Mouse (Mus musculus): ENCODE measurements at regions not wholly inside any gene's neighbourhood (a gene's known extent, or its start where the extent isn't known, plus 50 kb on each side); places are given as distances from the start of the nearest gene placed in this dataset.

DNA sequence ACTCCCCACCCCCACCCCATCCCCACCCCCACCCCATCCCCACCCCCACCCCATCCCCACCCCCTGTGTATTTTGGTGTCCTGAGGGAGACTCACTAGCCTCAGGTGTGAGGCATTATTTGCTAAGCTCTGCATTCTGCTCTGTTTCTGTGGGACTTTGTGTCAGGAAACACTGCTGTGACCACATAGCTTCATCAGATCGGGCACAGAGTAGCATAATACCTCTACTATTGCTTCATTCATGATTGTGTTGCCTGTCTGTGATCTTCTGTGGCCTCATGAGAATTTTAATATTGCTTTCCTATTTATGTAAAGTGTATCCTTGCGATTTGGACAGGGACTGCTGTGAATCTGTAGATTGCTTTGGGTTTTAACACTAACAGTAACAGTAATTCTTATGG lies 56.6 kb upstream of the Ednrb start:
- 37% methylated on average over 2 of the region's 2 CpGs for WGBS

DNA sequence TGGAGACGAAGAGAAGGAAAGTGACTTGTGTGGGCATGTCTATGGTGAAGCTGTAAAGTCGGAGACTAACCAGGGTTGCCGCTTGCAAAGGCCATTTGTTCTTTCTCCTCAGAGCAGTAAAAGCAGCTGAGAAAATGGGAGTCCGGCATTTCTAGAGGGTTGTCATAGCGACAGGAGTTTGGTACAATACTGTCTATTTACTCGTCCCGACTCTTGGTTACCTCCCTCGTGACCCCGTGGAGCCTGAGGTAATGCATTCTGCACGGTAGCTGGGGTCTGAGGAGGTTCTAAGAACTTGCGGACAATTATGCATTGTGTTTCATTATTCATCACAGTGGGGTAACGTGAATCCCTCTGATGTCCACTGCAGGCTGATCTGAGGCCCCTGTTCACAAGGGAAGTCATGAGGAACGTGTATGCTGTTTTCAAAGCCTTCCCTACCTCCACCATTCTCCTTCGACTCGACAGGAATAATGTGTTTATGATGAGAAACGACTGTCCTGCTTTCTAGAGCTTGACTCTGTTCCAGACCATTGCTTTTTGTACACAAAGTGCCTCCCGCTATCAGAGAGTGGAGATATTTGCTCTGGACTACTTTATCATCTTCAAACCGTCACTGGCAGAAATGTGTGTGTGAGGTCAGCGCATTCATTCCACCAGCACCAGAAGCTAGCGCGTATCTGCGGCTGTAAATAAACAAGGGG lies 55.1 kb upstream of the Ednrb start:
- peaks cover 2% of the 10 kb centered on the region for H3K4me1 ChIP-seq (ENCODE audit: control insufficient read depth, insufficient read depth, low read length)
- WGBS = 44% methylated on average over 22 of the region's 22 CpGs
- TF ChIP-seq POLR2A (IDR thresholded peaks at IDR 0.05; ENCODE audit: borderline replicate concordance, control insufficient read depth, low read depth, low read length) (no peak), CTCF (IDR thresholded peaks at IDR 0.05; ENCODE audit: control insufficient read depth, insufficient read depth, low read length) (no peak)
- H3K27ac ChIP-seq (ENCODE audit: control insufficient read depth, insufficient read depth, low read depth, low read length, poor library complexity) = no peak overlapping the region
- H3K4me3 ChIP-seq (replicated peaks; ENCODE audit: control insufficient read depth, low read depth, low read length) = no peak overlapping the region

More for the DNA sequence above, 56.6 kb upstream of the Ednrb start:
- no peak overlapping the region for H3K4me3 ChIP-seq (replicated peaks; ENCODE audit: control insufficient read depth, low read depth, low read length)
- H3K4me1 ChIP-seq (ENCODE audit: control insufficient read depth, insufficient read depth, low read length) = peaks cover 2% of the 10 kb centered on the region
- TF ChIP-seq CTCF (IDR thresholded peaks at IDR 0.05; ENCODE audit: control insufficient read depth, insufficient read depth, low read length) (no peak), POLR2A (IDR thresholded peaks at IDR 0.05; ENCODE audit: borderline replicate concordance, control insufficient read depth, low read depth, low read length) (no peak)
- H3K27ac ChIP-seq (ENCODE audit: control insufficient read depth, insufficient read depth, low read depth, low read length, poor library complexity) = no peak overlapping the region

DNA sequence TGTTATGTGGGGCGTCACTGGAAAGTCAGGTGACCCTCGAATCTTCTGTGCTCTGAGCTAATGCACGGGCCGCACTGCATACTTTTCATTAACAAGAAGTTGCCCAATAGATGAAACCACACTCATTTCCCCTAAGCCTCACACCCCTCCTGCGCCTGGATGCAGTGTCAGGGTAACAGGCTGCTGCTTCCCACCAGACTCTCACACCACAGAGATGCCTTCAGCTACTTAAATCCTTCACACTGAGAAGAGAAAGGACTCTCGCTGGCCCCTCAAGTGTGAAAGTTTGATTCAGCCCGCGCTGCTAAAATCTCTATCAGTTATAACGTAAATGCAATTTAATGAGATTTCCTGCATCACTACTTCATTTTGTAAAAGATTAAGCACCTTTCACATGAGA lies 54.5 kb upstream of the Ednrb start:
- 4% methylated on average over 9 of the region's 9 CpGs for WGBS
- Histone ChIP-seq H3K4me3 (replicated peaks; ENCODE audit: control insufficient read depth, low read depth, low read length) (no peak overlapping the region), H3K4me1 (ENCODE audit: control insufficient read depth, insufficient read depth, low read length) (peaks cover 2% of the 10 kb centered on the region), H3K27ac (ENCODE audit: control insufficient read depth, insufficient read depth, low read depth, low read length, poor library complexity) (no peak overlapping the region)
- TF ChIP-seq CTCF (IDR thresholded peaks at IDR 0.05; ENCODE audit: control insufficient read depth, insufficient read depth, low read length) (no peak), POLR2A (IDR thresholded peaks at IDR 0.05; ENCODE audit: borderline replicate concordance, control insufficient read depth, low read depth, low read length) (no peak)

DNA sequence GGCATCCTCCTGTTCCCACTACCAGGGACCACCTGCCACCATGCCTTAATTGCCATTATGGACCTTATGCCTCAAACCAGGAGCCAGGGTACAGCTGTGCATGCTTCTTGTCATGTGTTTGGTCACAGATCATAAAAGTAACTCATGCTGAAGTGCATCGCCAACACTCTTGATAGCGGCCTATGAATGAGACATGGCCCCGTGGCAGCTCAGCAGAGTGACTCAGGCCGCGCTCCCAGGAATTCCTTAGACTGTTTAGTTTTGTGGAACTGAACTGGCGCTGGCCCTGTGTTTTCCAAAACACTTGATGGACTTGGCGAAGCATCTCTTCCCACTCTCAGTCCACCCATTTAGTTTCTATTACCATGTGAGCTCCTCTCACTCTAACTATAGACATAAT lies 51.1 kb upstream of the Ednrb start:
- 89% methylated on average over 7 of the region's 7 CpGs for WGBS
- TF ChIP-seq CTCF (IDR thresholded peaks at IDR 0.05; ENCODE audit: control insufficient read depth, insufficient read depth, low read length) (no peak), POLR2A (IDR thresholded peaks at IDR 0.05; ENCODE audit: borderline replicate concordance, control insufficient read depth, low read depth, low read length) (no peak)

More for the DNA sequence above, 51.1 kb upstream of the Ednrb start:
- no peak overlapping the region for H3K27ac ChIP-seq (ENCODE audit: control insufficient read depth, insufficient read depth, low read depth, low read length, poor library complexity)
- H3K4me1 ChIP-seq (ENCODE audit: control insufficient read depth, insufficient read depth, low read length) = peaks cover 2% of the 10 kb centered on the region
- H3K4me3 ChIP-seq (replicated peaks; ENCODE audit: control insufficient read depth, low read depth, low read length) = no peak overlapping the region

All from bone marrow, adult 2 months (tissue).